Mouse (Mus musculus) olfactory bulb, adult 2 months (tissue): ENCODE results near the gene Slc44a3.

Experiments used
- CTCF ChIP-seq: fragments of 200-500 bp; IDR thresholded peaks from 2 replicates; pipeline ENCODE4 v1.5.1; 2012; ENCODE audit warnings: low read depth, mild to moderate bottlenecking, low read length, moderate library complexity; ENCODE audit not compliant: insufficient read depth
- POLR2A ChIP-seq: fragments of 200-500 bp; IDR thresholded peaks from 2 replicates; pipeline ENCODE4 v1.6.1; 2012; ENCODE audit warnings: mild to moderate bottlenecking, low read depth, low read length, moderate library complexity; ENCODE audit not compliant: insufficient read depth

DNA sequence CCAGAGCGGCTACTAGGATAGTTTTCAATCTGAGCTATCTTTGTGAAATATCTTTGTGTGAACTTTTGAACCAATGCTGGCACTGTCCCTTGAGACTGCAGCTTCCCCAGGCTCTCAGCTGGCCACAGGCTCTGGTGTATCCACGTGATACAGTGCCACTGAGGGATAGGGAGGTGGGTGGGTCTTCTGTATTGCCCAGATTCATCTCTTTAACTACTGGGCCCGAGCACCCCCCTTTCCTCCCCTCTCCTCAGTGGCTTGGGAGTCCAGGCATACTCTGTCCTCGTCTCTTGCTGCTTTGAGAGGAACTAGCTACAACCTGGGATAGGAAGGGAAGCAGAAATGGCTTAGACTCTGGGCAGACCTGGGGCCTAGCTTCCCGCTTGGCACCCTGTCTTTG lies 96.9 kb downstream of the Slc44a3 start:
- TF ChIP-seq CTCF (no peak), POLR2A (no peak)
